Mouse (Mus musculus): ENCODE data around the gene Acat3.
"Not testable (repeated sequence)": the region's sequence is repeated elsewhere in the genome, so short reads cannot be mapped to it uniquely, and the experiment has no call there.

Gene Acat3

GRCm38 (mm10) chr17:12940151-12940805 is at the start of gene Acat3:
Acat3 (minus strand) TSS chr17:12940600.
- peak; percentile 57 for DNase-seq (ENCODE audit: low read depth)

- not testable (repeated sequence) for DNase-seq (ENCODE audit: low read depth)
These were observed 47.7 kb upstream of the Acat3 start for GRCm38 (mm10) chr17:12988096-12988495.

- no peak for DNase-seq (ENCODE audit: low read depth)
These were observed 43.6 kb upstream of the Acat3 start for GRCm38 (mm10) chr17:12983988-12984387.

GRCm38 (mm10) chr17:12978546-12978945 is 38.1 kb upstream of the Acat3 start:
- DNase-seq (ENCODE audit: low read depth), result no peak

- no peak for DNase-seq (ENCODE audit: low read depth)
These were observed 33.5 kb upstream of the Acat3 start for GRCm38 (mm10) chr17:12973851-12974250.

- no peak for DNase-seq (ENCODE audit: low read depth)
These were observed 26.8 kb upstream of the Acat3 start for GRCm38 (mm10) chr17:12967173-12967572.

GRCm38 (mm10) chr17:12963476-12963875 is 23.1 kb upstream of the Acat3 start:
- no peak for DNase-seq (ENCODE audit: low read depth)

GRCm38 (mm10) chr17:12960331-12960873 is 20.0 kb upstream of the Acat3 start, which contains the start of gene Acat2:
Acat2 (minus strand) TSS chr17:12960747.
- DNase-seq (ENCODE audit: low read depth), result peak; percentile 88

GRCm38 (mm10) chr17:12959377-12959776 is 19.0 kb upstream of the Acat3 start:
- not testable (repeated sequence) for DNase-seq (ENCODE audit: low read depth)

GRCm38 (mm10) chr17:12956664-12957063 is 16.3 kb upstream of the Acat3 start:
- no peak for DNase-seq (ENCODE audit: low read depth)

GRCm38 (mm10) chr17:12949669-12950068 is 9.3 kb upstream of the Acat3 start:
- DNase-seq (ENCODE audit: low read depth), result no peak

GRCm38 (mm10) chr17:12942459-12943162 is 2.2 kb upstream of the Acat3 start:
- DNase-seq (ENCODE audit: low read depth), result no peak

GRCm38 (mm10) chr17:12941543-12942260 is 1.3 kb upstream of the Acat3 start:
- DNase-seq (ENCODE audit: low read depth), result no peak

GRCm38 (mm10) chr17:12939377-12940148 is 837 bp downstream of the Acat3 start:
- DNase-seq (ENCODE audit: low read depth), result not testable (repeated sequence)

- no peak for DNase-seq (ENCODE audit: low read depth)
These were observed 2.3 kb downstream of the Acat3 start for GRCm38 (mm10) chr17:12938077-12938476.

- DNase-seq (ENCODE audit: low read depth), result no peak
These were observed 2.9 kb downstream of the Acat3 start for GRCm38 (mm10) chr17:12937412-12937970.

- DNase-seq (ENCODE audit: low read depth), result no peak
These were observed 4.7 kb downstream of the Acat3 start for GRCm38 (mm10) chr17:12935719-12936118.

GRCm38 (mm10) chr17:12931576-12931975 is 8.8 kb downstream of the Acat3 start:
- not testable (repeated sequence) for DNase-seq (ENCODE audit: low read depth)

GRCm38 (mm10) chr17:12925703-12926180 is 14.7 kb downstream of the Acat3 start:
- DNase-seq (ENCODE audit: low read depth), result no peak

- peak; percentile 72 for DNase-seq (ENCODE audit: low read depth)
These were observed 15.4 kb downstream of the Acat3 start for GRCm38 (mm10) chr17:12925001-12925400.

GRCm38 (mm10) chr17:12921073-12921472 is 19.3 kb downstream of the Acat3 start:
- DNase-seq (ENCODE audit: low read depth), result no peak

Data from fibroblast of lung, adult 2 months (primary cell).